Mouse (Mus musculus) left cerebral cortex, postnatal 36 days (tissue): ENCODE measurements around the gene Grid2. TPM values are rescaled to one million over a fixed set of nuclear protein-coding genes. Genes with fewer than 3 reads are reported as not detected.

Source experiments
- DNase-seq, 2 experiments: peaks; one replicate each; pipeline ENCODE4 v3.0.0; 2021 to 2022; ENCODE audit warnings: low spot score in 2 of 2, mixed read lengths in 1 of 2
- intact Hi-C: fragments of 180-260 bp; cut with DNase I; formaldehyde crosslinking; loops from one replicate; pipeline ENCODE4 v1.15.1; 2025
- total RNA-seq, 2 experiments: library from RNA; stranded (reverse); gene quantifications; 2 replicates each; pipeline ENCODE4 v1.2.3; 2021

Gene Grid2
- 10 to 100 TPM; 18.9 to 21.9 TPM for total RNA-seq

- intact Hi-C loops, result loop anchor here (10.0 kb wide), 2 partner anchors 681 to 1389 kb away; no protein-coding TSS in a partner anchor
- peak; percentile 78 to 82 for DNase-seq
These were observed at the start of gene Grid2 for GRCm38 (mm10) chr6:63255826-63256555. TSS of gene Grid2 (plus strand) at chr6:63255876.

GRCm38 (mm10) chr6:63250738-63251137 is 4.9 kb upstream of the Grid2 start:
- no peak for DNase-seq
- intact Hi-C loops, result loop anchor here (10.0 kb wide), 2 partner anchors 676 to 1394 kb away; no protein-coding TSS in a partner anchor

- intact Hi-C loops, result loop anchor here (10.0 kb wide), 2 partner anchors 682 to 1388 kb away; no protein-coding TSS in a partner anchor
- peak; percentile 59 to 60 for DNase-seq
These were observed 1.1 kb downstream of the Grid2 start for GRCm38 (mm10) chr6:63256556-63257405.

- DNase-seq, result peak; percentile 74 to 77
- intact Hi-C loops, result loop anchor here (10.0 kb wide), 2 partner anchors 683 to 1387 kb away; no protein-coding TSS in a partner anchor
These were observed 1.8 kb downstream of the Grid2 start for GRCm38 (mm10) chr6:63257406-63257845.

- intact Hi-C loops, result loop anchor here (10.0 kb wide), 2 partner anchors 683 to 1387 kb away; no protein-coding TSS in a partner anchor
These were observed 2.2 kb downstream of the Grid2 start for GRCm38 (mm10) chr6:63257876-63258275.

GRCm38 (mm10) chr6:63259764-63260163 is 4.1 kb downstream of the Grid2 start:
- DNase-seq, result no peak
- intact Hi-C loops, result loop anchor here (10.0 kb wide), 2 partner anchors 685 to 1385 kb away; no protein-coding TSS in a partner anchor

More at GRCm38 (mm10) chr6:63257876-63258275, 2.2 kb downstream of the Grid2 start:
- peak in 1 of 2 experiments; percentile 15 for DNase-seq

GRCm38 (mm10) chr6:63284419-63284818 is 28.7 kb downstream of the Grid2 start:
- intact Hi-C loops, result no loop called here
- peak in 1 of 2 experiments; percentile 6 for DNase-seq

GRCm38 (mm10) chr6:63342438-63343004 is 86.8 kb downstream of the Grid2 start:
- no peak for DNase-seq
- intact Hi-C loops, result no loop called here

GRCm38 (mm10) chr6:63347015-63347414 is 91.3 kb downstream of the Grid2 start:
- intact Hi-C loops, result no loop called here
- DNase-seq, result no peak

- no peak for DNase-seq
- intact Hi-C loops, result no loop called here
These were observed 125.5 kb downstream of the Grid2 start for GRCm38 (mm10) chr6:63381061-63381611.

- intact Hi-C loops, result no loop called here
- DNase-seq, result no peak
These were observed 146.0 kb downstream of the Grid2 start for GRCm38 (mm10) chr6:63401698-63402097.

- no peak for DNase-seq
- intact Hi-C loops, result no loop called here
These were observed 161.9 kb downstream of the Grid2 start for GRCm38 (mm10) chr6:63417534-63417933.

GRCm38 (mm10) chr6:63432751-63433150 is 177.1 kb downstream of the Grid2 start:
- intact Hi-C loops, result no loop called here
- no peak for DNase-seq

- intact Hi-C loops, result no loop called here
- DNase-seq, result no peak
These were observed 192.5 kb downstream of the Grid2 start for GRCm38 (mm10) chr6:63448175-63448574.

- no peak for DNase-seq
- intact Hi-C loops, result no loop called here
These were observed 226.5 kb downstream of the Grid2 start for GRCm38 (mm10) chr6:63482141-63482540.

- intact Hi-C loops, result no loop called here
- DNase-seq, result no peak
These were observed 259.3 kb downstream of the Grid2 start for GRCm38 (mm10) chr6:63515016-63515415.

- DNase-seq, result no peak
These were observed 260.3 kb downstream of the Grid2 start for GRCm38 (mm10) chr6:63515957-63516356.

GRCm38 (mm10) chr6:63531751-63532150 is 276.1 kb downstream of the Grid2 start:
- DNase-seq, result no peak
- intact Hi-C loops, result no loop called here

More at GRCm38 (mm10) chr6:63515957-63516356, 260.3 kb downstream of the Grid2 start:
- intact Hi-C loops, result no loop called here

GRCm38 (mm10) chr6:63532901-63533300 is 277.2 kb downstream of the Grid2 start:
- intact Hi-C loops, result no loop called here
- DNase-seq, result no peak
